Mouse (Mus musculus) kidney, embryonic 14.5 days (tissue): ENCODE results near the gene Cenpa. TPM values are rescaled to one million over a fixed set of nuclear protein-coding genes. Genes with fewer than 3 reads are reported as not detected.
A peak's percentile ranks its signal among the peaks of the same experiment; 100 is the strongest.

Experiments
- ATAC-seq: fragments of 200-750 bp; cut with Nextera tagmentation; 2 replicates; pipeline ENCODE4 v1.8.0; 2017; ENCODE audit warnings: moderate number of reproducible peaks, mild to moderate bottlenecking, moderate TSS enrichment, moderate library complexity; ENCODE audit not compliant: low FRiP score, low TSS enrichment
- H3K27ac ChIP-seq: fragments of 300-500 bp; sonication (generic); 2 replicates; pipeline ENCODE4 v1.5.1; 2014; ENCODE audit warnings: low read depth, mild to moderate bottlenecking, low read length, moderate library complexity, mixed read lengths
- H3K27me3 ChIP-seq: fragments of 300-500 bp; sonication (generic); 2 replicates; pipeline ENCODE4 v1.6.1; 2014; ENCODE audit warnings: mild to moderate bottlenecking, low read length; ENCODE audit not compliant: control insufficient read depth, insufficient read depth
- H3K36me3 ChIP-seq: fragments of 300-500 bp; sonication (generic); 2 replicates; pipeline ENCODE4 v1.6.1; 2014; ENCODE audit warnings: low read length, mixed read lengths; ENCODE audit not compliant: control insufficient read depth, insufficient read depth
- H3K4me1 ChIP-seq: fragments of 300-500 bp; sonication (generic); 2 replicates; pipeline ENCODE4 v1.6.1; 2014; ENCODE audit warnings: low read length, mixed read lengths; ENCODE audit not compliant: control insufficient read depth, insufficient read depth
- H3K4me2 ChIP-seq: fragments of 300-500 bp; sonication (generic); replicated peaks from 2 replicates; pipeline ENCODE4 v1.6.1; 2014; ENCODE audit warnings: low read depth, mild to moderate bottlenecking, low read length
- H3K4me3 ChIP-seq: fragments of 300-500 bp; sonication (generic); 2 replicates; pipeline ENCODE4 v1.5.1; 2014; ENCODE audit warnings: mild to moderate bottlenecking, low read length
- H3K9ac ChIP-seq: fragments of 300-500 bp; sonication (generic); 2 replicates; pipeline ENCODE4 v1.6.1; 2014; ENCODE audit warnings: low read depth, mild to moderate bottlenecking, low read length, moderate library complexity
- H3K9me3 ChIP-seq: fragments of 300-500 bp; sonication (generic); 2 replicates; pipeline ENCODE4 v1.6.1; 2016; ENCODE audit warnings: low read length; ENCODE audit not compliant: control insufficient read depth
- WGBS: fragments of 180-500 bp; shearing (Covaris S2); extraction: QIAGEN DNeasy Blood & Tissue Kit; methylation state at CpG from one replicate; pipeline ENCODE4 v1.1.7; 2014; 5-methylcytosine and 5-hydroxymethylcytosine counted together
- polyA plus RNA-seq: library from polyadenylated mRNA; unstranded; fragments of >200 nt; fragmentation: Nextera tagmentation; extraction: Ambion mirVana; gene quantifications from 2 replicates; pipeline ENCODE4 v1.2.1, GENCODE M21; 2014

Gene Cenpa
- polyA plus RNA-seq, 1 experiment from 2014 or later: 363 TPM

- WGBS: 66% methylated on average over 1 of the region's 1 CpGs
- H3K36me3 ChIP-seq: no peaks in the 10 kb centered on the region
- no peak for ATAC-seq
- no peak overlapping the region for H3K27ac ChIP-seq
- no peaks in the 10 kb centered on the region for H3K27me3 ChIP-seq
- H3K4me1 ChIP-seq: no peaks in the 10 kb centered on the region
- no peaks in the 10 kb centered on the region for H3K9me3 ChIP-seq
- no peak overlapping the region for H3K4me2 ChIP-seq
- no peak overlapping the region for H3K4me3 ChIP-seq
- no peak overlapping the region for H3K9ac ChIP-seq
Measured at GRCm38 (mm10) chr5:30632134-30632533, 34.4 kb upstream of the Cenpa start.

GRCm38 (mm10) chr5:30636994-30637393 is 29.6 kb upstream of the Cenpa start:
- Histone ChIP-seq H3K4me3 (no peak overlapping the region), H3K27me3 (no peaks in the 10 kb centered on the region), H3K4me2 (no peak overlapping the region), H3K27ac (no peak overlapping the region), H3K9ac (no peak overlapping the region), H3K9me3 (no peaks in the 10 kb centered on the region), H3K36me3 (no peaks in the 10 kb centered on the region), H3K4me1 (no peaks in the 10 kb centered on the region)
- ATAC-seq: no peak
- WGBS: 52% methylated on average over 7 of the region's 7 CpGs

- ATAC-seq: peak; percentile 68; the same call in 1 of the 2 replicates
- H3K4me2 ChIP-seq: no peak overlapping the region
- no peaks in the 10 kb centered on the region for H3K4me1 ChIP-seq
- WGBS: 4% methylated on average over 6 of the region's 6 CpGs
- no peaks in the 10 kb centered on the region for H3K9me3 ChIP-seq
- H3K9ac ChIP-seq: no peak overlapping the region
- no peak overlapping the region for H3K27ac ChIP-seq
- H3K36me3 ChIP-seq: no peaks in the 10 kb centered on the region
- H3K4me3 ChIP-seq: no peak overlapping the region
- H3K27me3 ChIP-seq: no peaks in the 10 kb centered on the region
Measured at GRCm38 (mm10) chr5:30638041-30638440, 28.5 kb upstream of the Cenpa start.

- Histone ChIP-seq H3K36me3 (no peaks in the 10 kb centered on the region), H3K27ac (no peak overlapping the region), H3K4me2 (no peak overlapping the region), H3K27me3 (no peaks in the 10 kb centered on the region), H3K9ac (no peak overlapping the region), H3K9me3 (no peaks in the 10 kb centered on the region), H3K4me1 (peaks cover 9% of the 10 kb centered on the region), H3K4me3 (no peak overlapping the region)
- 59% methylated on average over 5 of the region's 5 CpGs for WGBS
- no peak for ATAC-seq
Measured at GRCm38 (mm10) chr5:30643477-30644179, 22.9 kb upstream of the Cenpa start.

- Histone ChIP-seq H3K27me3 (no peaks in the 10 kb centered on the region), H3K4me1 (peaks cover 10% of the 10 kb centered on the region), H3K27ac (no peak overlapping the region), H3K9ac (no peak overlapping the region), H3K36me3 (no peaks in the 10 kb centered on the region), H3K4me3 (no peak overlapping the region), H3K4me2 (no peak overlapping the region), H3K9me3 (no peaks in the 10 kb centered on the region)
- no peak for ATAC-seq
- 63% methylated on average over 2 of the region's 2 CpGs for WGBS
Measured at GRCm38 (mm10) chr5:30646036-30646435, 20.5 kb upstream of the Cenpa start.

- H3K4me1 ChIP-seq: peaks cover 10% of the 10 kb centered on the region
- H3K9me3 ChIP-seq: no peaks in the 10 kb centered on the region
- H3K27me3 ChIP-seq: no peaks in the 10 kb centered on the region
- no peaks in the 10 kb centered on the region for H3K36me3 ChIP-seq
- 19% methylated on average over 9 of the region's 9 CpGs for WGBS
- no peak overlapping the region for H3K27ac ChIP-seq
- H3K4me2 ChIP-seq: peak overlapping the region; percentile 77
- peak overlapping the region; percentile 77 for H3K4me3 ChIP-seq
- peak overlapping the region; percentile 71 for H3K9ac ChIP-seq
- 0 out of 2 replicates have a peak, but pooled peaks have one; percentile 16 for ATAC-seq
Measured at GRCm38 (mm10) chr5:30647396-30647795, 19.2 kb upstream of the Cenpa start.

- Histone ChIP-seq H3K4me3 (peak within 1 kb of the TSS; percentile 77), H3K4me2 (peak within 1 kb of the TSS; percentile 77), H3K27ac (no peak within 1 kb of the TSS), H3K27me3 (no peaks in the 10 kb centered on the region), H3K4me1 (peaks cover 10% of the 10 kb centered on the region), H3K36me3 (no peaks in the 10 kb centered on the region), H3K9me3 (no peaks in the 10 kb centered on the region), H3K9ac (peak within 1 kb of the TSS; percentile 71)
- peak; percentile 94 for ATAC-seq
- under 1% methylated on average over 38 of the region's 38 CpGs for WGBS
Measured at GRCm38 (mm10) chr5:30647815-30648560, 18.6 kb upstream of the Cenpa start, which contains the start of gene Slc35f6. Slc35f6 (plus strand) TSS chr5:30647933.

- Histone ChIP-seq H3K4me3 (no peak overlapping the region), H3K9ac (no peak overlapping the region), H3K4me1 (peaks cover 10% of the 10 kb centered on the region), H3K9me3 (no peaks in the 10 kb centered on the region), H3K36me3 (0 out of 2 replicates have a peak, but pooled peaks cover 1% of the 10 kb centered on the region), H3K27ac (no peak overlapping the region), H3K27me3 (no peaks in the 10 kb centered on the region), H3K4me2 (no peak overlapping the region)
- no peak for ATAC-seq
- WGBS: 54% methylated on average over 4 of the region's 4 CpGs
Measured at GRCm38 (mm10) chr5:30649558-30649957, 17.0 kb upstream of the Cenpa start.

- Histone ChIP-seq H3K9ac (no peak overlapping the region), H3K4me1 (peaks cover 10% of the 10 kb centered on the region), H3K9me3 (no peaks in the 10 kb centered on the region), H3K4me3 (no peak overlapping the region), H3K27me3 (no peaks in the 10 kb centered on the region), H3K27ac (no peak overlapping the region), H3K36me3 (0 out of 2 replicates have a peak, but pooled peaks cover 7% of the 10 kb centered on the region), H3K4me2 (no peak overlapping the region)
- 89% methylated on average over 3 of the region's 3 CpGs for WGBS
- ATAC-seq: no peak
Measured at GRCm38 (mm10) chr5:30650756-30651155, 15.8 kb upstream of the Cenpa start.
